Mouse (Mus musculus): ENCODE results near the gene Mycl. TPM values are rescaled to one million over a fixed set of nuclear protein-coding genes. Genes with fewer than 3 reads are reported as not detected.
A peak's percentile ranks its signal among the peaks of the same experiment; 100 is the strongest.

Mycl gene
- polyA plus RNA-seq, 1 experiment from 2014 or later, result 46.3 TPM

DNA sequence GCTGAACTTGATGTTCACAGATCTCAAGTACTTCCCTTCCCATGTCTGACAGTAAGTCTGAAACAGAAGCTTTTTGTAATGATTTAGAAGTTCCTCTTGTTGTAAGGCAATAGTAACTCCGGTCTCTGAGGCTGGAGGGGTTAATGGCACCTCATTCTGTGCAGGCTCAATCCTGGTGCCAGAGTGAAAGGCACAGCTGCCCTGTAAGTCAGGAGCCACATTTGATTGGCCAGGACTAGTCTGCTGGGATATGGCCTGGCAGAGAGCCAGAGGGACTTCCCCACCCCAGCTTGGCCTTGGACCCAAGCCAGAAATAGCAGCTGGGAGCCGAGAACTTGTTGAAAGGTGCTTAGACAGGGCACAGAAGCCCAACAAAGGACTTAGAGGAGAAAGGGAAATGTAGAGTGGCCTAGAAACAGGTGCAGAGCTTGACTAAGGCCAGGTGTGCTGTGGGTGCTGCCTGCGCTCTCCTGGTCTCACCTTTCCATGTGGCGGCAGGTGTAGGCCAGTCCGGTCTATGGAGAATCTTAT, 55.3 kb downstream of the Mycl start:
- H3K4me1 ChIP-seq (ENCODE audit: control insufficient read depth, insufficient read depth, low read length), result no peaks in the 10 kb centered on the region
- H3K9me3 ChIP-seq (replicated peaks; ENCODE audit: control insufficient read depth, low read length), result no peaks in the 10 kb centered on the region
- H3K36me3 ChIP-seq (replicated peaks; ENCODE audit: control insufficient read depth, insufficient read depth, low read depth, low read length), result peaks cover 5% of the 10 kb centered on the region
- H3K27ac ChIP-seq (replicated peaks; ENCODE audit: low read depth, low read length), result no peak overlapping the region
- DNase-seq (ENCODE audit: low spot score) (peak; percentile 66), ATAC-seq (replicated peaks; ENCODE audit: insufficient number of reproducible peaks, low FRiP score, low TSS enrichment, low read depth) (peak; percentile 81)
- WGBS, result 73% methylated on average over 5 of the region's 5 CpGs
- H3K4me3 ChIP-seq (ENCODE audit: low read depth, low read length), result no peak overlapping the region
- no peak overlapping the region for H3K9ac ChIP-seq (replicated peaks; ENCODE audit: low read length)
- H3K27me3 ChIP-seq (ENCODE audit: control insufficient read depth, insufficient read depth, low read length), result no peaks in the 10 kb centered on the region
- H3K4me2 ChIP-seq (ENCODE audit: low read depth, low read length), result no peak overlapping the region

Other genes with a start within 250 kb of the Mycl start
- gene Ppt1, start 159.4 kb upstream of the Mycl start, polyA plus RNA-seq (2014; fragmentation: Nextera tagmentation; extraction: Ambion mirVana), result 50.4 and 62.8 TPM in 2 replicates
- 68.8 and 70.1 TPM in 2 replicates for gene Cap1, start 109.6 kb upstream of the Mycl start, polyA plus RNA-seq (2014; fragmentation: Nextera tagmentation; extraction: Ambion mirVana)
- gene Mfsd2a, start 34.5 kb upstream of the Mycl start, polyA plus RNA-seq (2014; fragmentation: Nextera tagmentation; extraction: Ambion mirVana), result 8.2 and 8.7 TPM in 2 replicates
- gene Trit1, start 20.9 kb downstream of the Mycl start, polyA plus RNA-seq (2014; fragmentation: Nextera tagmentation; extraction: Ambion mirVana), result 21.6 and 21.9 TPM in 2 replicates
- gene Bmp8b, start 109.5 kb downstream of the Mycl start, polyA plus RNA-seq (2014; fragmentation: Nextera tagmentation; extraction: Ambion mirVana), result 0.31 and 0.84 TPM in 2 replicates
- 0.20 TPM in 1 of 2 replicates, not detected in the other for gene Oxct2b, start 120.6 kb downstream of the Mycl start, polyA plus RNA-seq (2014; fragmentation: Nextera tagmentation; extraction: Ambion mirVana)
- gene Ppie, start 144.3 kb downstream of the Mycl start, polyA plus RNA-seq (2014; fragmentation: Nextera tagmentation; extraction: Ambion mirVana), result 129 TPM in 2 replicates
- 0.84 and 1.6 TPM in 2 replicates for gene Hpcal4, start 187.6 kb downstream of the Mycl start, polyA plus RNA-seq (2014; fragmentation: Nextera tagmentation; extraction: Ambion mirVana)
- gene Nt5c1a, start 205.9 kb downstream of the Mycl start, polyA plus RNA-seq (2014; fragmentation: Nextera tagmentation; extraction: Ambion mirVana), result not detected in 2 replicates
- 8.0 and 8.1 TPM in 2 replicates for gene Heyl, start 237.9 kb downstream of the Mycl start, polyA plus RNA-seq (2014; fragmentation: Nextera tagmentation; extraction: Ambion mirVana)